Mouse (Mus musculus): ENCODE data around the gene Krtap9-5.

Gene Krtap9-5

GRCm38 (mm10) chr11:99948175-99948574, at the start of gene Krtap9-5:
Krtap9-5 (plus strand) TSS chr11:99948475.
- no peak for DNase-seq (ENCODE audit: low spot score)

DNA sequence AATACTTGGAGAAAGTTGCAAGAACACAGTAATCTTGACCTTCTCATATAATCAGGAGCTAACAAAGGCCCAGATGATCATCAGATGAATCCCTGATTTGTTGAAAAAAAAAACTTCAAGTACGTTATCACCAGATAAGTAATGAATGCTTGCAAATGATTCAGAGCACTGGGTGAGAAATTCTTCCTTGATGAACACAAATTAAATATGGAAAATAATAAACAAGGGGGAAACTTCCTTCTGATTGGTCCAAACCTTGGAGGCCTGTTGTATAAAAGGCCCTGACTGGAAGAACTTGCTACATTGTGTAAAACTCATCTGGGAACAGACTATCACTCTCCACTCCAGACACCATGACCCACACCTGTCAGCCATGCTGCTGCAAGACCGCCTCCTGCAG, 40.7 kb upstream of the Krtap9-5 start, which contains the start of gene Krtap31-1:
Gene Krtap31-1, plus strand, starts transcription at position 301 of the 400 bp plus-strand sequence.
- no peak for DNase-seq (ENCODE audit: low spot score)

DNA sequence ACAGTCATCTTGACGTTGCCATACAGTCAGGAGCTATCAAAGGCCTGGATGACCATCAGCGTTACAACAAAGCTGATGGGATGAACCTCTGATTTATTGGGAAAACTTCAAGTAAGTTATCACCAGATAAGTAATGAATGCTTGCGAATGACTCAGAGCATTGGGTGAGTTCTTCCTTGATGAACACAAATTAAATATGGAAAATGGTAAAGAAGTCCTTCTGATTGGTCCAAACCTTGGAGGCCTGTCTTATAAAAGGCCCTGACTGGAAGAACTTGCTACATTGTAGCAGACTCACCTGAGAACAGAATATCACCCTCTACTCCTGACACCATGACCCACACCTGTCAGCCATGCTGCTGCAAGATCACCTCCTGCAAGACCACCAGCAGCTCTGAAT, 33.8 kb upstream of the Krtap9-5 start, which contains the start of gene Gm11565:
Gene Gm11565, plus strand, starts transcription at position 301 of the 400 bp plus-strand sequence.
- DNase-seq (ENCODE audit: low spot score) = no peak

GRCm38 (mm10) chr11:99935991-99936390, 12.3 kb upstream of the Krtap9-5 start, which contains the start of gene Krtap31-2:
Krtap31-2 (plus strand) TSS chr11:99936291.
- no peak for DNase-seq (ENCODE audit: low spot score)

GRCm38 (mm10) chr11:99937751-99938264, 10.5 kb upstream of the Krtap9-5 start:
- DNase-seq (ENCODE audit: low spot score) = no peak

GRCm38 (mm10) chr11:99964213-99964612, 15.9 kb downstream of the Krtap9-5 start:
- DNase-seq (ENCODE audit: low spot score) = no peak

DNA sequence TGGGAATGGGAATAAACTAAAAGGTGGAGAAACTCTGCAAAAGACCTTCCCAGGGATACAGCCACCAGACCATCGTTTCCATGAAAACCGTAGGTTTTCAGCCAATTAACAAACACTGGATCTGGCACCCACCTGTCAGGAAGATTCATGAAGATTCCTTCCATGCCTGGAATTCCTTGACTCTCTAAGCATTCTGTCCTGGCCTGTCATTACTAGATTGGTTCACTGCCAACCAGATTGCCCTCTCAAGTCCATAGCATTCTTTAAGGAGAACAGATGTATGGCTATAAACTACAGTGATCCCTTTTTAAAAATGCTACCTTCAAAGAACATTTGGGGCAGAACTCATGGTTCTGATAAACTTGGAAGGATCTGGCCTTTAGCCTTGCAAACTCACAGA, 17.7 kb downstream of the Krtap9-5 start:
- peak; percentile 41 for DNase-seq (ENCODE audit: low spot score)

GRCm38 (mm10) chr11:99978953-99979352, 30.7 kb downstream of the Krtap9-5 start, which contains the start of gene Krtap29-1:
Krtap29-1 (minus strand) TSS chr11:99979053.
- no peak for DNase-seq (ENCODE audit: low spot score)

DNA sequence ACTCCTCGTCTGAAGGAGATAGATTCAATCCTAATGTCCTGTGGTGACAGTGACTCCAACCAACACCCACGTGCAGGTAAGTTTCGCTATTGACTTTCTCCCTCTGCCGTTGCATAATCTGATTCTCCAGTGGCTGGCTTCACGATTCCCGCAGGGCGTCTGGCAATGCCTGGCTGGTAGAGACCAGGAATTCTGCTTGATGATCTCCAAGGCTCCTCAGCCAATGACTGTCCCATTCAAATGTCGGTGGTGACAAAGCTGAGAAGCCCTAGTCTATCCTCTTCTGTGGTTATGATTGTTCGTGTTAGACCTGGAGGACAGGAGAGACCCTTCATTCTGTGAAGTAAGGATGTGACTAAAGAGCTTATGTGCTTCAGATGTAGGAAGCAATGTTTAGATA, 34.5 kb downstream of the Krtap9-5 start:
- no peak for DNase-seq (ENCODE audit: low spot score)

DNA sequence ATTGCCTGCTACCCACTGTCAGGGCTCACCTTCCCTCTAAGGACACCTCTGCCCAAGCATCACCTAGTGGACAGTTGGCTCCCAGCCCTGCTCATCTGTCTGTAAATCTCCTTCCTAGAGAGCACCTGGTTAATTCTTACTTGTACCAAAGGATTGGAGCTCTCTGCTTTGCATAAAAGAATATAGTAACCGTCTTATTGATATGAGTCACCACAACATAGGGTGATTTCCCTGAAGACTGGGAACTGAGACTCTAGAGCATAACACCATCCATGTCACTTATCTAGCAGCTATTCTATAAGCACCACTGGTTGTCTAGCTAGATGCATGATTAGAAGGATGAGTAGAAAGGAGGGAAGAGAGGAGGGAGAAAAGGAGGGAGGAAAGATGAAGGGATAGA, 35.2 kb downstream of the Krtap9-5 start:
- no peak for DNase-seq (ENCODE audit: low spot score)

- DNase-seq (ENCODE audit: low spot score) = no peak
These were observed 37.2 kb downstream of the Krtap9-5 start for GRCm38 (mm10) chr11:99985291-99986092.

GRCm38 (mm10) chr11:99986180-99986647, 37.9 kb downstream of the Krtap9-5 start, which contains the start of gene Krtap16-1:
Krtap16-1 (minus strand) TSS chr11:99986597.
- no peak for DNase-seq (ENCODE audit: low spot score)

GRCm38 (mm10) chr11:99988530-99988929, 40.3 kb downstream of the Krtap9-5 start:
- DNase-seq (ENCODE audit: low spot score) = no peak

- DNase-seq (ENCODE audit: low spot score) = no peak
These were observed 41.7 kb downstream of the Krtap9-5 start for GRCm38 (mm10) chr11:99989881-99990405.

DNA sequence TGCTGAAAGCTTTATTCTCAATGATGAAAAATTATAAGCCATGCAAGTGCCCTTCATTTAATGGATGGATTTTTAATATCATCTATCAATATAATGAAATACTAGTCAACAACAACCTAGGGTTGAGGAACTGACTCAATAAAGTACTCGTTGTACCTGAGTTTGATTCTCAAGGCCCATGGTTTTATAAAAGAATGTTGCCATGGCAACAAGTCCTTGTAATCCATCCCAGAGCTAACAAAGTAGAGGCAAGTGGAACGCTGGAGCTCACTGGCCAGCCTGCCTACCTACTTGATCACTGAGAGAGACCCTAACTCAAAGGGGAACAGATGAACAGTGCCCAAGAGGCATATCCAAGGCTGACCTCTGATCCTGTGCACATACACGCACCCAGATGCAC, 42.3 kb downstream of the Krtap9-5 start:
- no peak for DNase-seq (ENCODE audit: low spot score)

GRCm38 (mm10) chr11:99993620-99994383, 45.5 kb downstream of the Krtap9-5 start, which contains the start of gene Krtap17-1:
Krtap17-1 (minus strand) TSS chr11:99993994.
- DNase-seq (ENCODE audit: low spot score) = no peak

DNA sequence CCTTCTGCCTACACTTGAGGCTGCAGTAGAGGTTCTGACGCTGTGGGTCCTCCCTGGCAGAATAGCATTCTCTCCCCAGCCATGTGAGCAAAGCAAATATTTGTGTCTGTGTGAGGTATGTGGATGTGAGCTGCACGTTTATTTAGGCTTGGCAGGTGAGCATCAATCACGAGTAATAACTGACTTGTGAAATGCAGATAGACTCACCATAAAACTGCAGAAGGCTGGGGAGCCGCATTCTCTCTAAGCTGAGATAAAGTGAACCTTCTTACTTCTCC, 46.0 kb downstream of the Krtap9-5 start:
- DNase-seq (ENCODE audit: low spot score) = no peak

- DNase-seq (ENCODE audit: low spot score) = no peak
These were observed 50.8 kb downstream of the Krtap9-5 start for GRCm38 (mm10) chr11:99999091-99999490.
